Mouse (Mus musculus): Measurements from ENCODE around the gene Rpgrip1l. TPM values are rescaled to one million over a fixed set of nuclear protein-coding genes. Genes with fewer than 3 reads are reported as not detected.

Rpgrip1l gene
- polyA plus RNA-seq, 1 experiment = 3.3 TPM

GRCm38 (mm10) chr8:91264564-91264963, 48.5 kb downstream of the Rpgrip1l start:
- Histone ChIP-seq H3K4me1 (ENCODE audit: control insufficient read depth, insufficient read depth, insufficient read length, low read length) (no peaks in the 10 kb centered on the region), H3K27ac (replicated peaks; ENCODE audit: low read depth, low read length) (no peak overlapping the region), H3K4me3 (ENCODE audit: insufficient read depth, low read depth, low read length) (no peak overlapping the region)

GRCm38 (mm10) chr8:91263939-91264338, 49.1 kb downstream of the Rpgrip1l start:
- Histone ChIP-seq H3K4me1 (ENCODE audit: control insufficient read depth, insufficient read depth, insufficient read length, low read length) (no peaks in the 10 kb centered on the region), H3K27ac (replicated peaks; ENCODE audit: low read depth, low read length) (no peak overlapping the region)

GRCm38 (mm10) chr8:91261598-91261997, 51.5 kb downstream of the Rpgrip1l start:
- Histone ChIP-seq H3K4me1 (ENCODE audit: control insufficient read depth, insufficient read depth, insufficient read length, low read length) (no peaks in the 10 kb centered on the region), H3K27ac (replicated peaks; ENCODE audit: low read depth, low read length) (no peak overlapping the region), H3K4me3 (ENCODE audit: insufficient read depth, low read depth, low read length) (no peak overlapping the region)

More at GRCm38 (mm10) chr8:91263939-91264338, 49.1 kb downstream of the Rpgrip1l start:
- no peak overlapping the region for H3K4me3 ChIP-seq (ENCODE audit: insufficient read depth, low read depth, low read length)

GRCm38 (mm10) chr8:91250966-91251365, 62.1 kb downstream of the Rpgrip1l start:
- H3K27ac ChIP-seq (replicated peaks; ENCODE audit: low read depth, low read length) = no peak overlapping the region
- H3K4me3 ChIP-seq (ENCODE audit: insufficient read depth, low read depth, low read length) = no peak overlapping the region
- H3K4me1 ChIP-seq (ENCODE audit: control insufficient read depth, insufficient read depth, insufficient read length, low read length) = no peaks in the 10 kb centered on the region

DNA sequence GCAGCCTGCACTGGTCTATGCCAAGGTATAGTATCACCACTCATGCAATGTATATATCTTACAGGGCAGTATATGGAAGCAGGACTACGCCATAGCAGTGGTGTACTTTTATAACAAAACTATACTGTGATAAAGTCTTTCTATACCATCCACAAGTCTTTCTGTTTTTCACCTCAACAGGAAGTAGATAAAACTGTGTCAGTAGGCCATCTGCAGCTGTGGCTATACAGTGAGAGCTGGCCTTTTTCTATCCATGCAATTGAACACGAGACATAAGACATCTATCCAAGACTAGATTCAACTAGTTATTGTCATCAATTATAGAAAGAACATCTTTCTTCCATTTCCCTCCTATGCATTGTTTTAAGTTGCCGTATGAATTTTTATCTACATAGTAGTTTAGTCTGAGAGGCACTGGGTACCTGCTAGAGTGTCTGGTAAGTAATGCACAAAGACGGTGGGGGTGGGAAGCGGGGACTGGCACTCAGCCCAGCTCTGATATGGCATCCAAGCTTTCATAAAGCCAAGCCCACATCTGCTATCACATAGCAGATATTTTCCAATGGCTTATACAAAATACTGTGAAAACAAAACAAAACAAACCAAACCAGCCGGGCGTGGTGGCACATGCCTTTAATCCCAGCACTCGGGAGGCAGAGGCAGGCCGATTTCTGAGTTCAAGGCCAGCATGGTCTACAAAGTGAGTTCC, 63.1 kb downstream of the Rpgrip1l start:
- no peaks in the 10 kb centered on the region for H3K4me1 ChIP-seq (ENCODE audit: control insufficient read depth, insufficient read depth, insufficient read length, low read length)
- no peak overlapping the region for H3K4me3 ChIP-seq (ENCODE audit: insufficient read depth, low read depth, low read length)
- H3K27ac ChIP-seq (replicated peaks; ENCODE audit: low read depth, low read length) = no peak overlapping the region

- Histone ChIP-seq H3K4me3 (ENCODE audit: insufficient read depth, low read depth, low read length) (no peak overlapping the region), H3K27ac (replicated peaks; ENCODE audit: low read depth, low read length) (no peak overlapping the region), H3K4me1 (ENCODE audit: control insufficient read depth, insufficient read depth, insufficient read length, low read length) (no peaks in the 10 kb centered on the region)
Observed at GRCm38 (mm10) chr8:91245821-91246454, 67.1 kb downstream of the Rpgrip1l start.

DNA sequence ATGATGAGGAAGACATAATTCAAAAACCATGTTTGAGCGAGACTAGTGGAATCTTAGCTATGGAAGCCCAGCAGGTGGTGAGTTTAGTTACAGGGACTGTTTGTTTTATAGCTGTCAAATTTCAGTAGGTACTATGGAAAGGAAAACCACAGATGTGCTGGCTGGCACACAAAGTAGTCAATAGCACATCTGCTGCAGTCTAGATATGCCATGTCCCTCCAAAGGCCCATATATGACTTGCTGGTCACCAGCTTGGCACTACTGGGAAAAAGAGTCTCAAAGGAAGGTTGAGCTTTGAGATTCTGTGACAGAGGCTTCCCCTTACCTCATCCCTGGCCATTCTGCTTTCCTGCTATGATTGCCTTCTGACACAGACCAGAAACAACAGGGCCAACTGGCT, 70.3 kb downstream of the Rpgrip1l start:
- Histone ChIP-seq H3K4me1 (ENCODE audit: control insufficient read depth, insufficient read depth, insufficient read length, low read length) (no peaks in the 10 kb centered on the region), H3K27ac (replicated peaks; ENCODE audit: low read depth, low read length) (no peak overlapping the region), H3K4me3 (ENCODE audit: insufficient read depth, low read depth, low read length) (no peak overlapping the region)

DNA sequence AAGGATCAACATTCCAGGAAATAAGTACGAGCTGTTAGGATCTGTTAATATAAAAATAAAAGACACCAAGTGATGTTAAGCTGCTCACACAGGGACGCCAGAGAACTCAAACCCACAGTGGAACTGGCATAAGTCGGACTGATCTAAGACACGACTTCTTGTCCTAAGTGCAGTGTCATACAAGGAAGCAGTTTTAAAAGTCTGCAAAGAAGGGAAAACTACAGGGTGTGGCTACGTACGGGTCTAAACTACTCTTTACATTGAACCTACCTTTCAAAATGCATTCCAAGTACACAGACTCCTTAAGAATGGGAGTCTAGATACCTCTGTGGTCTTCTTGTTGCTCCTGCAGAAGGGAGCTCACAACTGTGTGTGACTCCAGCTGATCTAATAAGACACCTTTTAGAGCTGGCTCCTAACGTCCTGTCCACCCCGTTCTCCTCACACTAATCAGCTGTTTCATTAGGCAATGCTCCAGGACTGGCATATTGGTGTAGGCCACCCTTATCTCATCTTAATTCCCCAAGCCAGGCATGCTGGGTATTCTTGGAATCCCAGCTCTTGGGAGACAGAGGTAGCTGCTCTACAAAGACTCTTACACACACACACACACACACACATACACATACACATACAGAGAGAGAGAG, 71.1 kb downstream of the Rpgrip1l start:
- H3K4me1 ChIP-seq (ENCODE audit: control insufficient read depth, insufficient read depth, insufficient read length, low read length) = no peaks in the 10 kb centered on the region
- no peak overlapping the region for H3K27ac ChIP-seq (replicated peaks; ENCODE audit: low read depth, low read length)
- H3K4me3 ChIP-seq (ENCODE audit: insufficient read depth, low read depth, low read length) = no peak overlapping the region

- Histone ChIP-seq H3K4me1 (ENCODE audit: control insufficient read depth, insufficient read depth, insufficient read length, low read length) (no peaks in the 10 kb centered on the region), H3K4me3 (ENCODE audit: insufficient read depth, low read depth, low read length) (no peak overlapping the region), H3K27ac (replicated peaks; ENCODE audit: low read depth, low read length) (no peak overlapping the region)
Observed at GRCm38 (mm10) chr8:91241371-91241770, 71.7 kb downstream of the Rpgrip1l start.

GRCm38 (mm10) chr8:91237191-91237590, 75.9 kb downstream of the Rpgrip1l start:
- Histone ChIP-seq H3K27ac (replicated peaks; ENCODE audit: low read depth, low read length) (no peak overlapping the region), H3K4me1 (ENCODE audit: control insufficient read depth, insufficient read depth, insufficient read length, low read length) (no peaks in the 10 kb centered on the region), H3K4me3 (ENCODE audit: insufficient read depth, low read depth, low read length) (no peak overlapping the region)

GRCm38 (mm10) chr8:91234097-91234496, 79.0 kb downstream of the Rpgrip1l start:
- H3K27ac ChIP-seq (replicated peaks; ENCODE audit: low read depth, low read length) = no peak overlapping the region
- H3K4me3 ChIP-seq (ENCODE audit: insufficient read depth, low read depth, low read length) = no peak overlapping the region
- H3K4me1 ChIP-seq (ENCODE audit: control insufficient read depth, insufficient read depth, insufficient read length, low read length) = no peaks in the 10 kb centered on the region

DNA sequence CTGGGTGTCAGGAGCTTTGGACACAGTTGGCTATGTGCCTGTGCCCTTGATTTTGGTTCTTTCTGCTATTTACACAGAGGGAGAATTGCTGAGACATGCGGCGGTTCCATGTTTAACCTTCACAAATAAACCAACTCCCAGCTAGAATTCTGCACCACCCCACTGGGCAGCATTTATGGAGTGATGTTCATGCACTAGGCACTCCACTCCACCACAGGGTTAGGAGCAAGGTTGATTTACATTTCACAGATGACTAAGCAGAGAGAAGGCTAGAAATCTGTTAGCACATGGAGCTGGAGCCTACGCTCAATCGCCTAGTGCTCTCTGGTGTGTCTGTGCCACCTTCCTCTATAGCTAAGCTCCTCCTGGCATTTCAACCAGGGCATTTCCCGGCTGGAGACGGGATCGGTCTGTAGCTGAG, 85.6 kb downstream of the Rpgrip1l start:
- Histone ChIP-seq H3K4me1 (ENCODE audit: control insufficient read depth, insufficient read depth, insufficient read length, low read length) (no peaks in the 10 kb centered on the region), H3K4me3 (ENCODE audit: insufficient read depth, low read depth, low read length) (no peak overlapping the region), H3K27ac (replicated peaks; ENCODE audit: low read depth, low read length) (no peak overlapping the region)

DNA sequence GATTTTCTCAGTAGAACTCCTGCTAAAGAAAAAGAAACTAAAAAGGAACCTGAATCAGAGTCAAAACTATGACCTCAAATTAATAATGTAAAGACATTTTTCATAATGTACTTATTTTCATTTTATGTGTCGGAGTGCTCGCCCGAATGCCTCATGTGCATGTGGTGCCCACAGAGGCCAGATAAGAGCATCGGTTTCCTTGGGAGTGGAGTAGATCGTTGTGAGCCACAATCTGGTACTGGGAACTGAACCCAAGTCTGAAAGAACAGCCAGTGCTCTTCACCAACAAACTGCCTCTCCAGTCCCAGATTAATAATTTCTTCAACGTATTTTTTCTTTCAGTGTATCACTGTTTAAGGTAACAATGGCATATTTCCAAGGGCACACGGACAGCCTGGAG, 88.8 kb downstream of the Rpgrip1l start:
- H3K27ac ChIP-seq (replicated peaks; ENCODE audit: low read depth, low read length) = no peak overlapping the region
- H3K4me1 ChIP-seq (ENCODE audit: control insufficient read depth, insufficient read depth, insufficient read length, low read length) = no peaks in the 10 kb centered on the region
- no peak overlapping the region for H3K4me3 ChIP-seq (ENCODE audit: insufficient read depth, low read depth, low read length)

GRCm38 (mm10) chr8:91221841-91222240, 91.2 kb downstream of the Rpgrip1l start:
- Histone ChIP-seq H3K27ac (replicated peaks; ENCODE audit: low read depth, low read length) (no peak overlapping the region), H3K4me1 (ENCODE audit: control insufficient read depth, insufficient read depth, insufficient read length, low read length) (no peaks in the 10 kb centered on the region), H3K4me3 (ENCODE audit: insufficient read depth, low read depth, low read length) (no peak overlapping the region)

DNA sequence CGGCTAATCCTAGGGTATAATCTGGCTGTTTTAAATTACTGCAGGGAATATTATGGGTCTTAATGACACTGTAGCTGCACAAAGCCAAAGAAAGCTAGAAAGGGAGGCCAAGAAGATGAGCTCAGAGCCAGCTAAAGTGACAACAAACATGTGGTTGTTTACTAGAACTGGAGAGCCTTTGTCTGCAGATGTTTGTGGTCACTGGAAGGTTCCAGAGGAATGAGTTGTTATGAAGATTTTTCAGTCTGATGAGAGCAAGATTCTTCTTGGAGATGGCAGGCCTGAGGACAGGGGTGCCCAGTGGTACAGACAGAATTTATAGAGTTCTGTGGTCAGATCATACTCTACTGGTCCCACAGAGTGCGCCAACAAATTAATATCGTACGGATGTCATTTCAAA, 94.8 kb downstream of the Rpgrip1l start:
- no peak overlapping the region for H3K27ac ChIP-seq (replicated peaks; ENCODE audit: low read depth, low read length)

More for the DNA sequence above, 94.8 kb downstream of the Rpgrip1l start:
- Histone ChIP-seq H3K4me3 (ENCODE audit: insufficient read depth, low read depth, low read length) (no peak overlapping the region), H3K4me1 (ENCODE audit: control insufficient read depth, insufficient read depth, insufficient read length, low read length) (peaks cover 2% of the 10 kb centered on the region; the same call in 1 of the 2 replicates)

Data from brown adipose tissue, adult 24 weeks (tissue).